Mouse (Mus musculus): Measurements from ENCODE around the gene Tmem50b. TPM values are rescaled to one million over a fixed set of nuclear protein-coding genes. Genes with fewer than 3 reads are reported as not detected.

Gene Tmem50b
- polyA plus RNA-seq, 1 experiment from 2014 or later, result 34.7 TPM

GRCm38 (mm10) chr16:91553625-91554024 lies 44.0 kb downstream of the Tmem50b start:
- Histone ChIP-seq H3K4me2 (replicated peaks; ENCODE audit: low read depth, low read length) (no peak overlapping the region), H3K4me1 (ENCODE audit: control insufficient read depth, insufficient read depth, low read length) (peaks cover 46% of the 10 kb centered on the region)
- no peak for ATAC-seq (ENCODE audit: low FRiP score, low TSS enrichment)

GRCm38 (mm10) chr16:91552072-91552471 lies 45.5 kb downstream of the Tmem50b start:
- peaks cover 53% of the 10 kb centered on the region for H3K4me1 ChIP-seq (ENCODE audit: control insufficient read depth, insufficient read depth, low read length)
- 58% methylated on average over 9 of the region's 9 CpGs for WGBS

More at GRCm38 (mm10) chr16:91553625-91554024, 44.0 kb downstream of the Tmem50b start:
- WGBS, result 42% methylated on average over 12 of the region's 12 CpGs
- no peak overlapping the region for H3K4me3 ChIP-seq (ENCODE audit: low read length)
- no peak overlapping the region for H3K9ac ChIP-seq (ENCODE audit: low read depth, low read length)
- no peak overlapping the region for H3K27ac ChIP-seq (ENCODE audit: low read depth, low read length)
- H3K36me3 ChIP-seq (ENCODE audit: control insufficient read depth, insufficient read depth, low read length), result peaks cover 11% of the 10 kb centered on the region; the same call in 1 of the 2 replicates
- H3K9me3 ChIP-seq (ENCODE audit: control insufficient read depth, low read length), result no peaks in the 10 kb centered on the region
- H3K27me3 ChIP-seq (ENCODE audit: control insufficient read depth, insufficient read depth, low read length), result no peaks in the 10 kb centered on the region

GRCm38 (mm10) chr16:91551081-91551524 lies 46.5 kb downstream of the Tmem50b start:
- H3K36me3 ChIP-seq (ENCODE audit: control insufficient read depth, insufficient read depth, low read length), result peaks cover 3% of the 10 kb centered on the region; the same call in 1 of the 2 replicates
- no peaks in the 10 kb centered on the region for H3K27me3 ChIP-seq (ENCODE audit: control insufficient read depth, insufficient read depth, low read length)
- H3K4me1 ChIP-seq (ENCODE audit: control insufficient read depth, insufficient read depth, low read length), result peaks cover 49% of the 10 kb centered on the region
- no peak overlapping the region for H3K27ac ChIP-seq (ENCODE audit: low read depth, low read length)
- H3K4me2 ChIP-seq (replicated peaks; ENCODE audit: low read depth, low read length), result no peak overlapping the region
- WGBS, result 71% methylated on average over 10 of the region's 10 CpGs
- no peak overlapping the region for H3K4me3 ChIP-seq (ENCODE audit: low read length)
- no peak for ATAC-seq (ENCODE audit: low FRiP score, low TSS enrichment)
- no peak overlapping the region for H3K9ac ChIP-seq (ENCODE audit: low read depth, low read length)
- H3K9me3 ChIP-seq (ENCODE audit: control insufficient read depth, low read length), result no peaks in the 10 kb centered on the region

More at GRCm38 (mm10) chr16:91552072-91552471, 45.5 kb downstream of the Tmem50b start:
- Histone ChIP-seq H3K9ac (ENCODE audit: low read depth, low read length) (no peak overlapping the region), H3K4me3 (ENCODE audit: low read length) (no peak overlapping the region), H3K27me3 (ENCODE audit: control insufficient read depth, insufficient read depth, low read length) (no peaks in the 10 kb centered on the region), H3K27ac (ENCODE audit: low read depth, low read length) (no peak overlapping the region), H3K4me2 (replicated peaks; ENCODE audit: low read depth, low read length) (no peak overlapping the region), H3K36me3 (ENCODE audit: control insufficient read depth, insufficient read depth, low read length) (peaks cover 3% of the 10 kb centered on the region; the same call in 1 of the 2 replicates), H3K9me3 (ENCODE audit: control insufficient read depth, low read length) (no peaks in the 10 kb centered on the region)
- ATAC-seq (ENCODE audit: low FRiP score, low TSS enrichment), result no peak

- Histone ChIP-seq H3K9ac (ENCODE audit: low read depth, low read length) (no peak overlapping the region), H3K4me2 (replicated peaks; ENCODE audit: low read depth, low read length) (no peak overlapping the region), H3K9me3 (ENCODE audit: control insufficient read depth, low read length) (no peaks in the 10 kb centered on the region), H3K27me3 (ENCODE audit: control insufficient read depth, insufficient read depth, low read length) (no peaks in the 10 kb centered on the region), H3K4me1 (ENCODE audit: control insufficient read depth, insufficient read depth, low read length) (peaks cover 48% of the 10 kb centered on the region), H3K4me3 (ENCODE audit: low read length) (no peak overlapping the region), H3K27ac (ENCODE audit: low read depth, low read length) (no peak overlapping the region), H3K36me3 (ENCODE audit: control insufficient read depth, insufficient read depth, low read length) (no peaks in the 10 kb centered on the region)
- WGBS, result 62% methylated on average over 5 of the region's 5 CpGs
- no peak for ATAC-seq (ENCODE audit: low FRiP score, low TSS enrichment)
Measured at GRCm38 (mm10) chr16:91549616-91550015, 48.0 kb downstream of the Tmem50b start.

- H3K9ac ChIP-seq (ENCODE audit: low read depth, low read length), result peak overlapping the region; percentile 31; the same call in 1 of the 2 replicates
- peak overlapping the region; percentile 18; the same call in 1 of the 2 replicates for H3K4me3 ChIP-seq (ENCODE audit: low read length)
- no peak overlapping the region for H3K27ac ChIP-seq (ENCODE audit: low read depth, low read length)
- WGBS, result 64% methylated on average over 2 of the region's 2 CpGs
- no peaks in the 10 kb centered on the region for H3K27me3 ChIP-seq (ENCODE audit: control insufficient read depth, insufficient read depth, low read length)
- H3K4me2 ChIP-seq (replicated peaks; ENCODE audit: low read depth, low read length), result peak overlapping the region; percentile 18
- ATAC-seq (ENCODE audit: low FRiP score, low TSS enrichment), result no peak
- H3K9me3 ChIP-seq (ENCODE audit: control insufficient read depth, low read length), result no peaks in the 10 kb centered on the region
- H3K36me3 ChIP-seq (ENCODE audit: control insufficient read depth, insufficient read depth, low read length), result no peaks in the 10 kb centered on the region
- H3K4me1 ChIP-seq (ENCODE audit: control insufficient read depth, insufficient read depth, low read length), result peaks cover 42% of the 10 kb centered on the region
Measured at GRCm38 (mm10) chr16:91548996-91549395, 48.6 kb downstream of the Tmem50b start.

GRCm38 (mm10) chr16:91548586-91548985 lies 49.0 kb downstream of the Tmem50b start:
- Histone ChIP-seq H3K27ac (ENCODE audit: low read depth, low read length) (no peak overlapping the region), H3K4me3 (ENCODE audit: low read length) (peak overlapping the region; percentile 18; the same call in 1 of the 2 replicates), H3K36me3 (ENCODE audit: control insufficient read depth, insufficient read depth, low read length) (no peaks in the 10 kb centered on the region), H3K4me1 (ENCODE audit: control insufficient read depth, insufficient read depth, low read length) (peaks cover 38% of the 10 kb centered on the region), H3K27me3 (ENCODE audit: control insufficient read depth, insufficient read depth, low read length) (no peaks in the 10 kb centered on the region), H3K9me3 (ENCODE audit: control insufficient read depth, low read length) (no peaks in the 10 kb centered on the region), H3K9ac (ENCODE audit: low read depth, low read length) (peak overlapping the region; percentile 31; the same call in 1 of the 2 replicates), H3K4me2 (replicated peaks; ENCODE audit: low read depth, low read length) (peak overlapping the region; percentile 18)
- WGBS, result 34% methylated on average over 5 of the region's 5 CpGs
- no peak for ATAC-seq (ENCODE audit: low FRiP score, low TSS enrichment)

- Histone ChIP-seq H3K4me3 (ENCODE audit: low read length) (peak overlapping the region; percentile 72), H3K36me3 (ENCODE audit: control insufficient read depth, insufficient read depth, low read length) (no peaks in the 10 kb centered on the region), H3K9me3 (ENCODE audit: control insufficient read depth, low read length) (no peaks in the 10 kb centered on the region), H3K4me1 (ENCODE audit: control insufficient read depth, insufficient read depth, low read length) (peaks cover 32% of the 10 kb centered on the region), H3K4me2 (replicated peaks; ENCODE audit: low read depth, low read length) (peak overlapping the region; percentile 65), H3K27me3 (ENCODE audit: control insufficient read depth, insufficient read depth, low read length) (no peaks in the 10 kb centered on the region), H3K9ac (ENCODE audit: low read depth, low read length) (peak overlapping the region; percentile 88; the same call in 1 of the 2 replicates), H3K27ac (ENCODE audit: low read depth, low read length) (no peak overlapping the region)
- 24% methylated on average over 5 of the region's 5 CpGs for WGBS
- ATAC-seq (ENCODE audit: low FRiP score, low TSS enrichment), result no peak
Measured at GRCm38 (mm10) chr16:91547974-91548373, 49.6 kb downstream of the Tmem50b start.

- WGBS, result 1% methylated on average over 73 of the region's 74 CpGs
- H3K27ac ChIP-seq (ENCODE audit: low read depth, low read length), result peak within 1 kb of the TSS; percentile 8; the same call in 1 of the 2 replicates
- ATAC-seq (ENCODE audit: low FRiP score, low TSS enrichment), result peak; percentile 92
- peak within 1 kb of the TSS; percentile 65 for H3K4me2 ChIP-seq (replicated peaks; ENCODE audit: low read depth, low read length)
- peaks cover 31% of the 10 kb centered on the region for H3K4me1 ChIP-seq (ENCODE audit: control insufficient read depth, insufficient read depth, low read length)
- H3K9me3 ChIP-seq (ENCODE audit: control insufficient read depth, low read length), result no peaks in the 10 kb centered on the region
- no peaks in the 10 kb centered on the region for H3K27me3 ChIP-seq (ENCODE audit: control insufficient read depth, insufficient read depth, low read length)
- H3K9ac ChIP-seq (ENCODE audit: low read depth, low read length), result peak within 1 kb of the TSS; percentile 88
- peak within 1 kb of the TSS; percentile 72 for H3K4me3 ChIP-seq (ENCODE audit: low read length)
- H3K36me3 ChIP-seq (ENCODE audit: control insufficient read depth, insufficient read depth, low read length), result no peaks in the 10 kb centered on the region
Measured at GRCm38 (mm10) chr16:91546836-91547741, 50.5 kb downstream of the Tmem50b start, which contains the start of gene Ifngr2. Gene Ifngr2 (plus strand): TSS chr16:91547072.

Measured in kidney, embryonic 14.5 days (tissue).